Mouse (Mus musculus): Measurements from ENCODE around the gene Icam1.

Icam1 gene

DNA sequence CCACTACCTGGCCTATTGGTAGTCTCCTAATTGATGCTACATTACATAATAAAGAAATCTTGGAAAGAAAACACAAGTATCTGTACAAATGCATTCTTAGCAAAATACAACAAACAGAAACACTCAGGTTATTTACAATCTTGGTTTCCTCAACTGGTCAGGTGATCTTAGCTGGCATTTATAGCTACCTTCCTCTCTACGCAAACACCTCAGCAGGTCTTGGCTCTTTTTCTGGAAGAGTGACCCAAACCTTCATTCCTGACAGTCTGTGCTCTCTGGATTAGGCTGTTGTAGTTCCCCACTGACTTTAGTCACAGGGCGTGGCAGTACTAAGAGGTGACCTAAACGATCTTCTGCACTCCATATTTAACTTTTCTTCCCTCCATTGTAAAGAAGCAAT, 29.4 kb downstream of the Icam1 start:
- no peak for DNase-seq (ENCODE audit: low read depth, low spot score)

DNA sequence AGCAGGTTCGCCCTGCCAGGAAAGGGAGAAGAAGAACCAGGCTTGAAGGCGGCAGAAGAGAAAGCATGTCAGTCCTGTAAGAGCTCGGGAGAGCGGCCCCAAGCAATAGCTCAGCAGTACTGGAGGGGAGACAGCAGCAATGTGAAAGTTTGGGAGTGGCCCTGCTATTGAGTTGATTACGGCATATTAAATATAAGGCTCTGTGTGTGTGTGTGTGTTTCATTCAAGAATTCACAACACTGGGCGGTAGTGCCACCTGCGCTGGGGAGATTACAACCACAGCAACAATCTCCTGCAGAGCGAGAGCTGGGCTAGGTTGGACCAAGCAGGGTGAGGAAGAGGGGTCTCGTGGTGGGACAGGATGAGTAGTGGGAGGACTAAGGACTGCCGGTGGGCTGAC, 35.8 kb downstream of the Icam1 start:
- no peak for DNase-seq (ENCODE audit: low read depth, low spot score)

GRCm38 (mm10) chr9:21062928-21063327, 47.1 kb downstream of the Icam1 start:
- no peak for DNase-seq (ENCODE audit: low read depth, low spot score)

DNA sequence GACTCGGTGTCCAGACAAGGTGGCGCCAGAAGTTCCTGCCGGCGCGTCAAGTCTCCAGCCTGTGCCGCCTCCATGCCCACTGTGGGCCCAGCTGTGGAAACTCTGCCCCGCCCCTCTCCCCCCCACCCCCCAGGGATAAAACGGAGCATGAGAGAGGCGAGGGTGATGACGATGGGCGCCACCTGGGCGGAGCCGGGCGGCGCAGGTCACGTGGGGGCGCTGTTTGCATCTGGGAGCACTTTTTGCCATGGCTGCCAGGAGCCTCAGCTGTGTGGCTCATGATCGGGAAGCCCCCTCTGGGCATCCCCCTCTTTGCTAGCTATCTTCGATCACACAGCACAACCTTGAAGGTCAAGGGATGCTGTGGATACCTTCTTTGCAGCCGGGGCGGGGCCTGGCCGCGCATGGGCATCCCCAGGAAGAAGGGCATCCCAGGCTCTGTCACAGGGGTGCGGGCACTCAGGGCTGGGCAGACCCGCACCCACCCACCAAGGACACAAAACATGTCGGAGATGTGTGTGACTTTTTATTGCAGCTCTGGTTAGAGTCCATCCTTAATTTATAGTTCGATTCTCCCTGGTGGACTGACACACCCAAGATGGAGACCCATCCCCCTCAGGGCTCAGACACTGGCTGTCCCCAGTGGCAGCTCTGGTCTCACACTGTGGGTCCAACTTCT, 51.4 kb downstream of the Icam1 start, which contains the start of gene Zglp1:
Zglp1 (minus strand) TSS at position 88 of the 679 bp plus-strand sequence.
- peak; percentile 49 for DNase-seq (ENCODE audit: low read depth, low spot score)

DNA sequence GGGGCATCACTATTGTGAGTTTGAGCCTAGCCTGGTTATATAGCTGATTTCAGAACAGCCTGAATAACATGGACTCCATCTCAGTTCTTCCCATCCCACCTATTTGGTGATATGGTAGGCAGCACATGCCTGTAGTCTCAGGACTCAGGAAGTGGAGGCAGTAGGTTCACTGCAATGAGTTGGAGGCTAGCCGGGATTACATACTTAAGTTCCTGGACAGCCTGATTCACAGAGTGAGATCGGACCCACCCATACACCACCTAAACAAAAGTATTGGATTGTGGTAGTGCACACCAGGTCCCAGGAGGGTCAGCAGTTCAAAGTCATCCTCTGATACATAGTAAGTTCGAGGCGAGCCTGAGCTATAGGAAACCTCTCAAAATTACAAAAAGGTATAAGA, 56.9 kb downstream of the Icam1 start:
- peak; percentile 56 for DNase-seq (ENCODE audit: low read depth, low spot score)

DNA sequence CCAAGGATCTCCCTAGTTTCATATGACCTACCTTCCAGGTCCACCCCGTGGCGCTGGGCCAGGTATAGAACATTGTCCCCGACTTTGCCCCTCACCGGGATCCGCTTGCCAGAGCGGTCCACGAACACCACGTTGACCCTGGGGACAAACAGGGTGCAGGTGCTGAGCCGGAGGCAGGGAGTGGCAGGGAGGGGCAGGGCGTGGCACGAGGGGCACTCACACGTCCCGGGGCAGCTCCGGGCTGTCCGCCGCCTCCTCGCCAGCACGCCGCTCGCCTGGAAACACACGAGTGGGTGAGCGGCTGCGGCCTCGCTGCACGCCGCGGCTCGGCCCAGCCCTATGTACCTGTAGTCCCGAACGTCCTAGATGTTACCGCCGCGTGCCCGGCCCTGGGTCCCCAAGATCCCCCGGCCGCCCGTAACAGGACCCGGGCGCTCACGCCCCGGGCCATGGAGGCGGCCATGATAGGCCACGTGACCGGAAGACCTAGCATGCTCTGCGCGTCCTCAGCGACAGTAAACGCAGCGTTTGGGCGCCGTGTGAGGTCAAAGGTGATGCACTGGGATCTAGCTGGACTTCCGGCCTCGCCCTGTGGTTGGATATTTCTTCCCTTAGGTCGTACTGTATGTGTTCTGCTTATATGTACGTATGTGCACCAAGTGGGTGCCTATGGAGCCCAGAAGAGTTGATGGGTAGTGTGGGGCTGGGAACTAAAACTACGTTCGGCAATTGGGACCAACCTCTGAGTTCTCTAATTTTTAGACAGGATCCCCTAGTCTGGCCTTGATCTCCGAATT, 57.5 kb downstream of the Icam1 start, which contains the start of the genes Gm49373 and Fdx1l:
Gm49373 (minus strand) TSS at position 53 of the 797 bp plus-strand sequence.
Fdx1l (minus strand) TSS at position 571 of the 797 bp plus-strand sequence.
- DNase-seq (ENCODE audit: low read depth, low spot score): peak; percentile 92

GRCm38 (mm10) chr9:21074173-21074572, 58.4 kb downstream of the Icam1 start:
- DNase-seq (ENCODE audit: low read depth, low spot score): no peak

- DNase-seq (ENCODE audit: low read depth, low spot score): no peak
Measured at GRCm38 (mm10) chr9:21075625-21076024, 59.8 kb downstream of the Icam1 start.

Data from R1 (cell line).